Mouse (Mus musculus) testis, adult 2 months (tissue): Measurements from ENCODE around the gene Mdm2.

ENCODE experiments used
- CTCF ChIP-seq: fragments of 200-500 bp; IDR thresholded peaks from 2 replicates; pipeline ENCODE4 v1.5.1; 2012; ENCODE audit warnings: low read depth, mild to moderate bottlenecking, inconsistent platforms, low read length, moderate library complexity; ENCODE audit not compliant: control insufficient read depth, insufficient read depth, insufficient replicate concordance
- POLR2A ChIP-seq: fragments of 200-500 bp; IDR thresholded peaks from 2 replicates; pipeline ENCODE4 v1.6.1; 2012; ENCODE audit warnings: low read depth, mild to moderate bottlenecking, inconsistent platforms, low read length, moderate library complexity; ENCODE audit not compliant: control insufficient read depth

- TF ChIP-seq CTCF: no peak
- TF ChIP-seq POLR2A: no peak
These were observed 29.6 kb upstream of the Mdm2 start for GRCm38 (mm10) chr10:117740171-117740570.
